13 mouse cellular contexts compared by ENCODE assay signal in genomic region chr16:13329640-13330039, GRCm38 (mm10).
A peak's percentile ranks its signal among the peaks of the same experiment; 100 is the strongest.
DNase-seq lines count a peak whose midpoint lies in the region; ATAC-seq and TF ChIP-seq lines count a peak whose summit lies in the region.
"Had no signal": no experiment of that assay in that cellular context is flagged by ENCODE, and none has a peak within 500 bp of the region (broad histone marks: within the 10 kb centered on the region; RNA-seq: fewer than 3 reads in every experiment).

No protein-coding gene starts in this region.

- TF ChIP-seq EP300 in heart, postnatal 0 days (IDR thresholded peaks at IDR 0.05; ENCODE audit: low read depth): no peak
- peak; percentile 80 for TF ChIP-seq EP300 in liver, postnatal 0 days (IDR thresholded peaks at IDR 0.05; ENCODE audit: low read depth)

- H3K4me3 ChIP-seq in heart, postnatal 0 days (ENCODE audit: low read depth, low read length): no peak overlapping the region
- no peak overlapping the region for H3K4me3 ChIP-seq in liver, postnatal 0 days (ENCODE audit: low read depth, low read length)
- H3K4me3 ChIP-seq in kidney, embryonic 15.5 days (replicated peaks): no peak overlapping the region
- H3K4me3 ChIP-seq: forebrain, embryonic 13.5 days had no signal

- no peaks in the 10 kb centered on the region for H3K27me3 ChIP-seq in heart, postnatal 0 days (ENCODE audit: control insufficient read depth, insufficient read depth, low read length)
- no peaks in the 10 kb centered on the region for H3K27me3 ChIP-seq in liver, postnatal 0 days (ENCODE audit: insufficient read depth, low read length)
- H3K27me3 ChIP-seq in kidney, embryonic 15.5 days: no peaks in the 10 kb centered on the region
- H3K27me3 ChIP-seq: forebrain, embryonic 13.5 days had no signal

- peaks cover 18% of the 10 kb centered on the region; the same call in 1 of the 2 replicates for H3K36me3 ChIP-seq in heart, postnatal 0 days (replicated peaks; ENCODE audit: control insufficient read depth, insufficient read depth, low read length)
- H3K36me3 ChIP-seq in liver, postnatal 0 days (replicated peaks; ENCODE audit: insufficient read depth, low read length): peaks cover 10% of the 10 kb centered on the region
- peaks cover 20% of the 10 kb centered on the region for H3K36me3 ChIP-seq in kidney, embryonic 15.5 days

- H3K4me2 ChIP-seq in heart, postnatal 0 days (ENCODE audit: low read depth, low read length): no peak overlapping the region
- no peak overlapping the region for H3K4me2 ChIP-seq in liver, postnatal 0 days (ENCODE audit: low read depth, low read length)
- no peak overlapping the region for H3K4me2 ChIP-seq in kidney, embryonic 15.5 days
- H3K4me2 ChIP-seq: forebrain, embryonic 13.5 days had no signal

- H3K9me3 ChIP-seq in heart, postnatal 0 days (replicated peaks; ENCODE audit: control insufficient read depth, low read length): no peaks in the 10 kb centered on the region
- no peaks in the 10 kb centered on the region for H3K9me3 ChIP-seq in liver, postnatal 0 days (ENCODE audit: low read length)
- no peaks in the 10 kb centered on the region for H3K9me3 ChIP-seq in kidney, embryonic 15.5 days (replicated peaks)
- H3K9me3 ChIP-seq: forebrain, embryonic 13.5 days had no signal

- ATAC-seq in heart, postnatal 0 days (ENCODE audit: insufficient read depth, low read depth): no peak
- peak; percentile 85 for ATAC-seq in liver, postnatal 0 days
- ATAC-seq in kidney, embryonic 15.5 days (replicated peaks; ENCODE audit: low FRiP score): no peak
- ATAC-seq: activated CD4-positive, CD25-positive, alpha-beta regulatory T cell, adult 4 months had no signal

- H3K27ac ChIP-seq in heart, postnatal 0 days (ENCODE audit: low read depth): peak overlapping the region; percentile 19; the same call in 1 of the 2 replicates
- peak overlapping the region; percentile 31; the same call in 1 of the 2 replicates for H3K27ac ChIP-seq in liver, postnatal 0 days (ENCODE audit: low read depth)
- H3K27ac ChIP-seq in kidney, embryonic 15.5 days: no peak overlapping the region
- H3K27ac ChIP-seq: forebrain, embryonic 13.5 days had no signal

- H3K4me1 ChIP-seq in heart, postnatal 0 days (ENCODE audit: control insufficient read depth, insufficient read depth): peaks cover 14% of the 10 kb centered on the region
- peaks cover 13% of the 10 kb centered on the region for H3K4me1 ChIP-seq in liver, postnatal 0 days (ENCODE audit: insufficient read depth)
- H3K4me1 ChIP-seq in kidney, embryonic 15.5 days: peaks cover 4% of the 10 kb centered on the region; the same call in 1 of the 2 replicates

- peak; percentile 33 to 44 for DNase-seq in cerebellum, postnatal 10 days
- no peak for DNase-seq in cerebellum, postnatal 4 days (ENCODE audit: low spot score in 2 of 2)
- DNase-seq in heart, postnatal 0 days (ENCODE audit: low spot score): no peak
- DNase-seq in heart, adult 8-10 months (ENCODE audit: low spot score): no peak
- DNase-seq in cerebellum, postnatal 25 days: peak; percentile 16 to 22
- no peak for DNase-seq in liver, postnatal 0 days
- DNase-seq in retina, embryonic 14.5 days (ENCODE audit: low spot score): no peak
- DNase-seq: B cell, adult 2 months; kidney, adult 11 months; midbrain, embryonic 14.5 days had no signal

- TF ChIP-seq CTCF in heart, postnatal 0 days (IDR thresholded peaks at IDR 0.05; ENCODE audit: low read depth): no peak
- TF ChIP-seq CTCF in liver, postnatal 0 days (IDR thresholded peaks at IDR 0.05; ENCODE audit: low read depth): no peak

- WGBS in heart, postnatal 0 days: 23% methylated on average over 3 of the region's 3 CpGs
- WGBS in liver, postnatal 0 days (ENCODE audit: insufficient replicate concordance): 53% methylated on average over 3 of the region's 3 CpGs
- WGBS in kidney, embryonic 15.5 days: 80% methylated on average over 3 of the region's 3 CpGs

- no peak overlapping the region for H3K9ac ChIP-seq in heart, postnatal 0 days (replicated peaks; ENCODE audit: low read depth, low read length)
- H3K9ac ChIP-seq in liver, postnatal 0 days (replicated peaks): no peak overlapping the region
- no peak overlapping the region for H3K9ac ChIP-seq in kidney, embryonic 15.5 days
- H3K9ac ChIP-seq: forebrain, embryonic 13.5 days had no signal

Comparison
In these comparisons a context has a peak if more than half of its experiments do, and no peak if none do; other contexts are left out.
1. DNase-seq: peak in cerebellum, postnatal 10 days (2 of 2) and cerebellum, postnatal 25 days (2 of 2); none in cerebellum, postnatal 4 days (0 of 2), heart, postnatal 0 days (single experiment), heart, adult 8-10 months (single experiment), liver, postnatal 0 days (single experiment) and retina, embryonic 14.5 days (single experiment).